Mouse (Mus musculus) WW6 (cell line): ENCODE measurements around the gene Gm37240.

Experiments used
- DNase-seq: peaks from one replicate; pipeline ENCODE4 v3.0.0-alpha.2; 2013; ENCODE audit warnings: low read depth, low spot score

The Gm37240 gene

DNA sequence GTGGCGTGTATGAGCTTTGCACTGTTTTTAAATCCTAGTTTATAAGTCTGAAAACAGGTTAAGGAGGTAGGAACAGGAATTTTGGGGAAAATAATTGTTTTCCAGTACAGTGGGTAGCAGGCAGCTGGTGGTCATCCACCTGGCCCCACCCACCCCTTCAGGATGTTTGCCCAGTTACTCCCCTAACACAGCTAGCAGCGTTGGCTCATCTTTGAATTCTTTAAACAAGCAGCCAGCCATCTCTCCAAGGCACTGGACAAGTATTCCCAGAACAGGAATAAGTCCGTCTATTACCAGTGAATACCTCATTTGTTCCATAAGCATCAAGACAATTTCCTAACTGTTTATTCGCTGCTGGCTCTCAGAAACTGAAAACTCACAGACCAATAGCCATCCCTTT lies 1111.7 kb downstream of the Gm37240 start:
- DNase-seq, result no peak

DNA sequence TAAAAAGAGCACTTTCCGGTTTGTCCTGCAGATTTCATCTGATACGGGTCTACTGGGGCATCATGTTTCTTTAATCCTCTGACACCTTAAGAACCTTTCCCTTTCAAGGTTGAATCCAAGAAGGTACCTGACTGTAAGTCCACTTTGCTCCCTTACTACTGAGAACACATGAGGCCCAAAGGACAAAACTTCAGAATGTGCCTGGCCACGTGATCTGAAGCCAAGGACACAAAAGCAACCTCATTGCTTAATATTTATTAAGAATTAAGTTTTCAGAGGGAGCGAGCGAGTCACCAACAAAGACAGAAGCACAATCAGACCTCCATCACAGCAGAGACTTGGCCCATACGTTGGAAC lies 1112.3 kb downstream of the Gm37240 start:
- no peak for DNase-seq

DNA sequence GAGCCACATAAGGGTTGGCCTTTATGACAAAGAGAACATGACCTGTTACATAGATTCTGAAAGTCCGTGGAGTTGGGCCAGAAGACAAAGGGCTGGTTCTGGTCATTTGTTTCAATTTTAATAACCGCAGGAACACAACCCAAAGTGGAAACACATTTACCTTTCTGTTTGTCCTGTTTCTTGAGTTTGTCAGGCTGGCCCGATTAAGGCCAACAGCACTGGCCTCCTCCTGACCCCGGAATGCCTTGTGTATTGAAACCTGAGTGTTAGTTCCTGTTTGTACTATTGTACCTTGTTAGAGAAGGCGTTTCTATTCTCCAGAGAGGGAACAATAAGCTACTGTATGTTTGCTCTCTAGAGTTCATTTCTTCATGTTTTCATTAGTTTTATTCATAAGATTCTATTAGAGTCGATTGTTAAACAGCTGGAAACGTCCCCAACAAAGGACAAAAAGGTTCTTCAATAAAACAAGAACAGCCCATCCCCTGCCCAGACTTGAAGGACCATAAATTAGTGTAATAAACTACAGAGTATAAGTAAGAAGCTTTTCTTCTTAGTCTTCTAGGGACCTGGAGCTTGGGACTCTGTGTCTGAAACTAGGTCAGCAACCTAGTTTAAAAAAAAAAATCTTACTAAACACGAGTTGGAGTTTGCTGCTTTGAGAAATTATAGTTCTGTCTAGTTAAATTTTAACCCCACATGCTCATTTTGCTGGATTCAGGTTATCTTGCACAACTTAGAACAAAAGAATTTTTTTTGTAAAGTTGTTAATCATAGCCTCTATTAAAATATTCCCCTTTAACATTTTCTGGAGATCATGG lies 1112.9 kb downstream of the Gm37240 start:
- no peak for DNase-seq

DNA sequence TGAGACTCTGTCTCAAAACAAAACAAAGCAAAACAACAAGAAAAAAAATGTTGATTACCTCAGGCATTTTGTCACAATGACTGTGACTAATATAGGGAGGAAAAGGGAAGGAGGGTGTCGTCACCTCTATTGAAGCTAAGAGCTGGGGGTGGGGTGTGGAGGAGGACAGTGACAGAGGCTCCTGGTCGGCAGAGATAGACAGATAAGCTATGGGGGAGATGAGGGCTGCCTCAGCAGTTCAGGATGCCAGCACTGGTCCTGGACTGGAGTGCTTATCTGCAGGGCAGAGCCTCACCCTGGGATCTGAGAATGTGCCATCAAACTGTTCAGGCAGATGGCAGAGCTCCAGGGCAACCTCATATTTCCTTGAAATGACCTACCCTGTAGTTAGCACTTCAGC lies 1115.3 kb downstream of the Gm37240 start:
- no peak for DNase-seq

DNA sequence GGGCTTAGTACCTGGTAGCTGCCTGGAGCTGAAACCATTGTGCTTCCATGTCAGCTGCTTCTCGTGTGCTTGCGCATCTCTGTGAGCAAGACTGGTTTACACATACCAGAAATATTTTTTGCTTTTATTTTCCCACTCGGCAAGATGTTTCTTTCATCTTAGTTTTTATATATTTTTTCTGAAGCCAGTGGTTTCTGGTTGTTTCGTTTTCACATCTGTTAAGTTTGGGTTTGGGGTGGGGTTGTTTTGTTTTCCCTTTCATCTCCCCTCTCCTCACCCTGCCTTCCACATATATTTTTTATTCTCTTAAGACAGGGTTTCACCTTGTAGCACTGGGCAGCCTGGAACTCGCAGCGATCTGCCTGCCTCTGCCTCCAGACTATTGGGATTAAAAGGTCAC lies 1116.8 kb downstream of the Gm37240 start:
- DNase-seq, result no peak

DNA sequence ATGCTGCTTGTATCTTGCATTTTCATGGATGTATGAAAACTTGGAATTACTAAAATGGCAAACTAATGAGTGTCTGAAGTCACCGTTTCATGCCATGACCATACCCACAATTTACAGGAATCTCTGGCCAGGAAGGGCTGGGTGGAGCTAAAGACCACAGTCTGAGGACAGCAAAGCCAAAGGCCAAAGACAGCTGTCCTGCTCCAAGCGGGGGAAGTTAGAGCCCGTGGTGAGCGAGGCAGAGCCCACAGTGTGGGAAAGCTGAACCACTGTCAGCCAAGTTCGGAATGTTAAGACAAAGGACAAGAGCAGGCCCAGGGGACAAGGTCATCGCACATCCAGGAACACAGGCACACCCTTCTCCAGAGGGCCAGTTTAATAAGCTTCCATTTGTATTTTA lies 1117.9 kb downstream of the Gm37240 start:
- no peak for DNase-seq

DNA sequence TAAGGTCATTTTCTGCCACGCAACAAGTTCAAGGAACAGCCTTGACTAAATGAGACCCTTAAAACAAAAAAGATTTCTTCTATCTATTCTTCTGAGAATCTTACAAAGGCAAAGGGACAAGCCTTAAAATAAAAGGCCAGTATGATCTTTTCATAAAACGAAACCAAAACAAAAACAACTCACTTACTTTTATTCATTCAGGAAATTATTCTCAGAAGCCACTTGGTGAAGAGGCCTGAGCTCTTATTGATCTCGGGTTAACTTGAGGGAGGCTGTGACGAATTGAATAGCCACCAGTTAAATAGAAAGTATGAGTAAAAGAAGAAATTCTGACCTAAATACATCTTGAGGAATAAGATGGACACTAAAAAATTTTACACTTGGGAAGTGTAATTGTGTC lies 1118.4 kb downstream of the Gm37240 start:
- DNase-seq, result no peak

DNA sequence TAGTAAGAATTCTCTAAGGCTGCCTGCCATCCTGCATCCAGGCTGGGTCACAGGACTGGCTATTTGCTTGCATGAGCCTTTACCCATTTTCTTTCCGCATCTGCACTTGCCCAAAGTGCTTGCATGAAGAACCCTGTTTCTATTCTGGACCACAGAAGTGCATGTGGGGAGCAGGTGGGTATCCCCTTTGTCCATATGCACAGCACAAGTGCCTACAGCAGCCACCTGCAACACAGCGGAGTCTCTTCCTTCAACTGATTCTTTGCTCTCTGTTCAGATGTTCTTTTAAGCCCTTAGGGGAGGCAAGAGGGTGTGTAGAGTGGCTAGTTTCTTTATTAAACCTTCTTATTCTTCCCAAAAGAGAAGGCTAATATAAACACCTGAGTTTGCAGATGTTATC lies 1133.5 kb downstream of the Gm37240 start:
- no peak for DNase-seq

DNA sequence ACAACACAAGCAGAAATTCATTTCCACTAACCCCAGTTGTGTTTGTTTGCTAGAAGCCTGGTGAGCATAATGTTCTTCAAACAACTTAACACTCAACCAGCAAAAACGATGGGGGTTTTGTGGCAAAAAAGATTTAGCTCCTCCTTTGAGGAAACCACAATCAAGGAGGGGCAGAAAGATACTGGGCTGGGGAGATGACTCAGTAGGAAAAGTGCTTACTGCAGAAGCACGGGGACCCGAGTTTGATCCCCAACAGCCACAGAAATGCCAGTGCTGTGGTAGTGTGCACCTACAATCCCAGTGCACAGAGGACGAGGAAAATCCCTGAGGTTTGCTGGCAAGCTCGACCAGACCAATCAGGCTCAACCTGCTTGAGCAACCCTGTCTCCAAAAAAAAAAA lies 1138.1 kb downstream of the Gm37240 start:
- no peak for DNase-seq

DNA sequence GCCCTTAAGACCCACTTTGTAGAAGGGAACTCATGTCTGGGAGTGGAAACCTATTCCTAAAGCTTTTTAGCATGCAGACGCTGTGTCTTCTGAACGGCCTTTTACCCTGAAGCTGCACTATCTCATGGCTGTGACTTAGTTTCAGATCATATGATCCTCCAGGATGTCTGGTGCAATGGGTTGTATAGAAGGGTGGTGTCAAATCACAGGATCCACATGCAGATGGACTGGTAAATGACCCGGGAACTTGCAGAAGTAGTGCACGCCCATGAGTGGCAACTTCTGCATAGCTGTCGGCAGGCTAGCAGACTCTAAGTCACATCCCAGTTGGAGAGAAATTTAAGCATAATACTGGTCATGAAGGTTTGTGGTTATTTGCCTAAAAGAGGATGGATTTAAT lies 1139.2 kb downstream of the Gm37240 start:
- DNase-seq, result no peak

DNA sequence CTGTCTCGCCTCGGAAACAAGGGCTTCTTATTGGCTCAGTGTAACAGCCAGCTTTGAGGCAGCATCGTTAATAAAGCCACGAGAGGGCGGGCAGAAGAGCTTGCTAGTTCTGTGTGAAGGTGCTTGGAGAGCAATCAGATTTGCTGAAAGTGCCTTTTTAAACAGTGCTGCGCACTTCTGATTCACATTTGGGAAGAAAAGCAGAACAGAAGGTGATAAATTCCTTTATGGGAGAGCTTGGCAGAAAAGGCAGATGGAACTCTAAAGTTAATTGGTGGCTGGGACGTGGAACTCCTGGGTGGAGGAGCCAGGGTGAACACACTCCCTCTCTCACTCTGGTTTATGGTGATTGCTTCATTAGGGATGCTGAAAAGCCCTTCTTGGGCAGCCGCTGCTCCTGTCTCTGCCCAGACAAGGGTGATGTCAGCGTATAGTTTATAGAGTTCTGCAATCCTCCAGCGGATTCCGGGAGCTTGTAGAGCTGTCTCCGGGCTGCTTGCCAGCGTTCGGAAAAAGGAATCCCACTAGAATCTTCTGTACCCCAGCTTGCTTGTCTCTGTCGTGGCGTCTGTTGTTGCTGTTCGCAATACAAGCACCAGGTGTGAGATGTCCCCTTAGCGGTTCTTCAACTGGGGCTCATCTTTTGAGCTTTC lies 1141.7 kb downstream of the Gm37240 start:
- no peak for DNase-seq

DNA sequence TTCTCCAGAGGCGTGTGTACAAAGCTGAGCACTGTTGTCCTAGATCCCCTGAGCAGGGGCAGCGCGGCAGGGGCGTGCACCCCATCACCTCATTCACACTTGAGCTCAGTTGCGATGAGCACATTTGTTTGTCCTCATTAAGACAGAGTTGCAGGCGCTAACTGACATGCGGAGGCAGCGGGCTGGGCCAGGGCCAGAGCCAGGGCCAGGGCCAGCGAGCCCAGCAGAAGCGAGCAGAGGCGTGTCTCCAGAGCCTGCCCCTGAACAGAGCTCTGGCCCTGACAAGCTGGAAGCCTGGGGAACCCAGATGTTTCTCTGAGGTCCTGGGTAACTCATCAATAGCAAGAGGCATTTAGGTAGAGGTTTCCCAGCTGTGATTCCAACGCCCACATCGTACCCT lies 1142.6 kb downstream of the Gm37240 start:
- no peak for DNase-seq

DNA sequence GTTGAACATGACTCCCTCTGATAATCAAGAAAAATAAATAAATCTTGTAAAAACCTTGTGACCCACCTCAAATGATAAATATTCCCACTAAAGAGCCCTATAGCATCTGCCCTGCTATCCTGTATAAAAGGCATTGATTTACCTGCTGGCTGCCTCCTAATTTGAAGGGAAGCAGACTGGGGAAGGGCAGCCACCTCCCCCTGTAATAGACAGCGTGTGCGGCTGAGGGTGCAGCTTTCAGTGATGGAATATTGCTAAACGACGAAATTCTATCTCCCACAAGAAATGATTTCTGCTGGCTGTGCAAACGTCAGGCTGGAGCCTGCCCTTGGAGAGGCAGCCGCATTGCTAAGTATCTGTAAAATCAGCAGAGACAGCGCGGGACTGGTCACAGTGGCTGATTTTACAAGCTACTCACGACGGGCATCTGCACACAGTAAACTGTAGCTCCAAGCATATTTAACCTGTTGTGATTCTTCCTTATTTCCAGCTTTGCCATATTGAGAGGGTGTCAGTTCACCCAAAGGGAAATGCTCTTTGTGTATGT lies 1147.2 kb downstream of the Gm37240 start:
- no peak for DNase-seq

DNA sequence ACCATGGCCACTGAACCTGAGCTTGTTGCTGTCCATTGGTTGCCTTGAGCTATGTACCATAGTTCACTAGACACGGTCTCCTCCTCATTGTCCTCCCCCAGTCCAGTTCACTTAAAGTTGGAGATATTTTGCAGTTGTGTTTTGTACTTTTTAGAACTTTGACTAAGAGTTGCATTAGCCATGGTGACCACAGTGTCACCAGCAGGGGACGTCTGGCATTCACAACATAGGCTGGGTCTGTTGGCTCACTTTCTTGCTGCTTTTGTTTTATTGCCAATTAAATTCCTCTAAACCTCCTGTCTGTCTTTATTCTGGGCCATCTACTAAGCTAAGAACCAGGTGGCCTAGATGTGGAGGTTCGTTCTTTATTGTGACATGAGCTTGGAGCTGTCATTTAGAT lies 1150.2 kb downstream of the Gm37240 start:
- DNase-seq, result no peak

DNA sequence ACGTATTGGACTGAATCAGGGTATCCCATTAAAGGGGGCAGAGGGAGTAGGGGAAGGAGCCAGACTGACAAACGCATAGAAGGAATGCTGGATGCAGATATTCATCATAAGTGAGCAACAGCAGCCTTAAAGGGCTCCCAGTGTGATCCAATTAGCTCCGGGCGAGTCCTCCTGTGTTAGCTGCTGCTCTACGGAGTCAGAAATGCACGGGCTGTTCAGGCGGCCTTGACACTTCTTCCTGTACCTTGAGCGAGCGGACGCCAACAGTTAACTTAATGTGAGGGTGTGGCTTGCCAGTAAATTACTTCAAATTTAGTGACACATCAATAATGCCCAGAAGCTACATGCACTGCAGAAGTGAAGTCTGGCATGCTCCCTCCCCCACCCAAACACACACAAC lies 1151.6 kb downstream of the Gm37240 start:
- DNase-seq, result no peak

DNA sequence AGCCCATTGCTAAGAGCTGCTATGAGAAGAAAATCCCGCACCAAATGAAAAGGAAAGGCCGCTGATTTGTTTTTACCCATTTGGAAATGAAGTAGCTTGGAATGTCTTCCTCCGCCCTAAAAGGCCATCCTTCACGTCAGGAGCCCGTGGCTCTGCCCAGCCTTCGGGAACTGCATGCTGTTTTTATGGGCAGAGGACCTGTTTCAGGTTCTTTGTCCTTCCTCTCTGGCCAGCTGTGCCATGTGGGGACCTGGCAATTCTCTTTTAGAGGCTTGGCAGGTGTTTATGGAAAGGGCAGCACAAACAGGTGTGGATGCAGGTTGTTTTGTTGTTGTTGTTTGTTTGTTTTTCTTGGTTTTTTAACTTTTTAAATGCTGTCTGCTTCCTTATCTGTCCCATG lies 1154.8 kb downstream of the Gm37240 start:
- DNase-seq, result no peak

DNA sequence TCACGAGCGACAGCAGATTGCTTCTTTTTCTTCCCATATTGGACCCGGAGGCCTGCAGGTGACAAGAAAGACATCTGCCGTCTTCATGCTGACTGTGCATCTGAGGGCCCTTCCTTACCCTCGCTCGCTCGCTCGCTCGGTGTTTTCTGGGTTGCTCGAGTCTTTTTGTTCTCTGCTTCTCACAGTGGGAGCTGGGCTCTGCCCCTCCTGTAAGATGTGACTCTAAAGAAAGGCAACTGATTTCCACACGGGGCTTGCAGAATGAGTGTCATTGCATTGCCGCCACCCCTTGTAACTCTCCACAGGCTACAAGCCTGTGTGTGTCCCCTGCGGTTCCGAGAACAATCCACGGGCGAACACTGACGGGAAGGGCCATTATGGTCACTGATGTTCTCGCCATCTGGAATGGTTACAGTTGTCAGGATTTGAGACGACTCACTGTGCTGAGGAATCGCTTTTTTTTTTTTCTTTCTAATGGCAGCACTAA lies 1155.3 kb downstream of the Gm37240 start:
- DNase-seq, result no peak

DNA sequence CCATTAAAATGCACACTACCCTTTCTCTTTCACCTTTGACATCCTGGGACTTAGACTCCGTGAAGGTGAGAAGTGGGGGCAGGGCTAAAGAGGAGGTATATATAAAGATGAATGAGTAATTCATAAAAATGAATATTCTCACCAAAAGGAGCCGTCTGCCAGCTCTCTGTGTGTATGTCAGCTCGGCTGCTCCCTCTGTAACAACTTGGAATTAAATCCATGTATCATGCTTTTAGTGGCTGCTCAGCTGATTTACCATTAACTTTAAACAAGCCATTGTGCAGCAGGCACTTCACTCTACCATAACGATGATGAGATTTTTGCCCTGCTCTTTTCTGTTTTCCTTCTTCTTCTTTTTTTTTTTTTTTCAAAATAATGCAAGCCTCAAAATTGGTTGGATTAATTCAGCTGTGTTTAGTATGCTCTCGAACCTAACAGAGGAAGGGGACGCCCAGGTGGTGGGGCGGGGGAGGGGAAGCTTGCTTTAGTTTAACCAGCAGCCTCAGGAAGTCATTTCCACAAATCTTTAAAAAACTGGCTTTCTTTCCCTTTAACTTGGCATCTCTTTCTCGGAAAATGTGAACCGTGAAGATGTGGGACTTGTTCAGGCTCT lies 1155.8 kb downstream of the Gm37240 start:
- no peak for DNase-seq

DNA sequence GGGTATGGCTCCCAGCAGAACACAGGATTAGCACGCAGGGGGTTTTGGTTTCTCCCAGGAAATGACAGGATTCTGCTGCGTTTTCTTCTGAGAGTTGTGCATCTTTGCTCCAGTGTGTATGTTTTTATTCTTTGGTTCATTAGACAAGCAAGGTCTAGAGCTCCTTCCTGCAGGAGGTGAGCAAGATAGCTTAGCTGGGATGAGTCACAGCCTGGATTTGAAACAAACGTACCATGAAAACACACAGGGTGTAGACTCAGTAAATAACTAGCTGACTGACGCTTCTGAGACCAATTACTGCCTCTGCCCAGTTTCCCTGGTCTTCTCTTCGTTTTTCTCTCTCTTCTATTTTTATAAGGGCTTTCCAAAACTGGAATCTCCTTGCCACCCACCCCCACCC lies 1156.3 kb downstream of the Gm37240 start:
- DNase-seq, result no peak

DNA sequence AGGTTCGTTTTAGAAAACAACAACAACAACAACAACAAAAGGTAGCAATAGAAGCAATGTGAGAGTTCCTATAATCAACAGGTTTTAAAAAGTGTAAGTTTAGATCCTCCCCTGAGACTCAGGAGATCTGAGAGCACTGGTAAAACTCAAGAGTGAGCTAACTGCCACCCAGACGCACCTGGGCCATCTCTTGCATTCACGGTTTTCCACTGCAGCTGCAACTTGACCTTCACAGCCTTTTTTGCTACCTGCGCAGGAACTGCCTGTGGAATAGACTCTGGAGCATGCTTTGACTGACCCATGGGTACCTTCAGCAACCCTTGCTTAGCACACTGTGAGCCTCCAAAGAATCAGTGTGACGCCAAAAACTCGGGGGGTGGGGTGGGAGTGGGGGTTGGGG lies 1157.5 kb downstream of the Gm37240 start:
- DNase-seq, result no peak

DNA sequence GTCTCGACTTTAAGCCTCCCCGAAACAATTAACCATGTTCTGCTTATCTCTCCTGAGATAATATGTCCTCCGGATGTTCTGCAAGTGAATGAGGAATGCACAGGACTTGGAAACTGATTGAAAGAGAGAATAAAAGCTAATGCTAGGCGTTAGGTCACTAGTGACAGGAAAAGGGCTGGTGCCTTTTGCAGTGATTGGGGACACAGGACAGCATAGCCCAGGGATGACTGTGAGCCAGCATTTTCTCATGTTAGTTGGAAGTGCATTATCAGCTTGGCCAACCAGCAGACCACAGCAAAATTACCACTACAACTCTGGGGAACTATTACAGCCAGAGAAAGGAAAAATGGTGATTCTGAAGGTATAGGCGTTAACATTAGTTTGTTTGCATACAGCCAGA lies 1163.3 kb downstream of the Gm37240 start:
- DNase-seq, result no peak

DNA sequence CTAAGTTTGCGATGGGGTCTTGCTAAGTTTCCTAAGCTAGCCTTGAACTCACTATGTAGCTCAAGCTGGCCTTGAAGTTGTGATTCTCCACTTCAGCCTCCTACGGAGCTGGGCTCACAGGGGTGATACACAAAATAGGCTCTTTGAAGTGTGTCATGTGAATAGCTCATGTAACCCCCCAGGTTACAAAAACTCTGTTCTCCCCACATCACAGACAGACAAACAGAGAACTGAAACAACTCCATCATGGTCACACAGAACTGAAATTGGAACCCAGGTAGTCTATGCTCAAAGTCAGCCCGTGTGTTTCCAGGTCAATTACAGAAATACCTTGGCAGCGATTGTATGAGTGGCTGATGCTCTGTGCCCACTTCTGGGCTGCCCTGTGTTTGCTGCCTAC lies 1164.6 kb downstream of the Gm37240 start:
- no peak for DNase-seq
